Mouse (Mus musculus) bone marrow macrophage, adult 2 months (primary cell): ENCODE measurements around the gene Siae.

Source experiments
- CTCF ChIP-seq: IDR thresholded peaks from 2 replicates; pipeline ENCODE4 v1.5.1; 2012; ENCODE audit warnings: low read depth, mild to moderate bottlenecking, low read length, moderate library complexity
- POLR2A ChIP-seq: IDR thresholded peaks from 2 replicates; pipeline ENCODE4 v1.6.1; 2012; ENCODE audit warnings: mild to moderate bottlenecking, low read depth, low read length, borderline replicate concordance

- TF ChIP-seq POLR2A (no peak), CTCF (no peak)
Measured at GRCm38 (mm10) chr9:37613182-37613910, 57.8 kb downstream of the Siae start, which contains the start of gene Spa17.
